Mouse (Mus musculus): Measurements from ENCODE around the gene Prpsap2. TPM values are rescaled to one million over a fixed set of nuclear protein-coding genes. Genes with fewer than 3 reads are reported as not detected.

Gene Prpsap2
- polyA plus RNA-seq (2017; shearing (Covaris generic)) = 25.9 TPM

DNA sequence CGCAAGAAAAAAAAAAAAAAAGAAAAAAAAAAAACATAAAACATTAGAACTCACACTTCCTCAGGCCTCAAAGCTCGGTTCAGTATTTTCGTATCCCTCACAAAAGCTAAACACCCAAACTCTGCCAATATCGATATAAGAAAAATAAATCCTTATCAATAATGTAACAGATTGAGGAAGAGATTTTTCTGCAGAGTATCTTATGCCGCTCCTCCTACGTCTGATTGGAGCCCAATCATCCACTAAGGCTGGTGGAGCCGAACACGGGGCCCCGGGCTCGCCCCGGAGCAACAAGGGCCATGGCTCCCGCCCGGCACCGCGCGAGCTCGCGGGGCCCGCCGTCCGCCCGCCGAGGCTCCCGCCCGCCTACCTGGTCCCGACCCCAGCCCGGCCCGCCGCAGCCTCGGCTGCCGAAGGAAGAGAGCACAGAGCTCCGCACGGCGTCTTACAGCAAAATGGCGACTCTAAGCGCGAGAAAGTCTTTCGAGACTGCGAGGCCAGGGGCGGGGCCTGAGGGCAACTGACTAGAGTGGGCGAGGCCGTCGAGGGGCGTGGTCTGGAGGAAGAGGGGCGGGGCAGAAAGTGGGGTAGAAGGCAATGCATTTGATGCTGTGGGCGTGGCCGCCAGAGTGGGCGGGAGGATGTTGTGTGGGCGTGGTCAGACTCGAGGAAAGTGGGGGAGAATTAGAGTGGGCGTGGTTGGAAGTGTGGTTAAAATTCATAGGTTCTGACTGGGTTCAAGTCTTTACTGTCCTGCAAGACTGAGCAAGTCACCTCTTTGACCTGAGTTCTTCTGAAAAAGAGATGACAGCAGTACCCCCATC is at the start of gene Prpsap2:
Gene Prpsap2 (minus strand): TSS at position 505 of the 824 bp plus-strand sequence.

DNA sequence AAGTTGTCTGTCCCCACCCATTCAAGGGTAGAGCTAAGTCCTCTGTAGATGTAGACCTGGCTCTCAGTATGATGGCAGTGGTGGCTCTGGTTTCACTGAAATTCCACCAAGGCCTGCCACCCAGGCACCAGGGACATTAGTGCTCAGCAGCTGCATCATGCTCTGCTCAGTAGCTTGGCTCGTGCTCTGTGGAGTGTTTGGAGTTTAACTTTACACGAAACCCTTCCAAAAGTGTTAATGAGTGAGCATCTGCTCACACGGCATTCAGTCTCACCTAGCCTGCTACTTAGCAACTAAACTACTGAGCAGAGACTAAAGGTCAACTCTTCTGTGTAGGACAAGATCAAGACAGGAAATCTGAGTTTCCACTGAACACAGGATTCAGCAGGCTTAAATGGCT is 41.3 kb downstream of the Prpsap2 start, which contains the start of gene Slc5a10:
Gene Slc5a10 (minus strand): TSS at position 191 of the 400 bp plus-strand sequence.

DNA sequence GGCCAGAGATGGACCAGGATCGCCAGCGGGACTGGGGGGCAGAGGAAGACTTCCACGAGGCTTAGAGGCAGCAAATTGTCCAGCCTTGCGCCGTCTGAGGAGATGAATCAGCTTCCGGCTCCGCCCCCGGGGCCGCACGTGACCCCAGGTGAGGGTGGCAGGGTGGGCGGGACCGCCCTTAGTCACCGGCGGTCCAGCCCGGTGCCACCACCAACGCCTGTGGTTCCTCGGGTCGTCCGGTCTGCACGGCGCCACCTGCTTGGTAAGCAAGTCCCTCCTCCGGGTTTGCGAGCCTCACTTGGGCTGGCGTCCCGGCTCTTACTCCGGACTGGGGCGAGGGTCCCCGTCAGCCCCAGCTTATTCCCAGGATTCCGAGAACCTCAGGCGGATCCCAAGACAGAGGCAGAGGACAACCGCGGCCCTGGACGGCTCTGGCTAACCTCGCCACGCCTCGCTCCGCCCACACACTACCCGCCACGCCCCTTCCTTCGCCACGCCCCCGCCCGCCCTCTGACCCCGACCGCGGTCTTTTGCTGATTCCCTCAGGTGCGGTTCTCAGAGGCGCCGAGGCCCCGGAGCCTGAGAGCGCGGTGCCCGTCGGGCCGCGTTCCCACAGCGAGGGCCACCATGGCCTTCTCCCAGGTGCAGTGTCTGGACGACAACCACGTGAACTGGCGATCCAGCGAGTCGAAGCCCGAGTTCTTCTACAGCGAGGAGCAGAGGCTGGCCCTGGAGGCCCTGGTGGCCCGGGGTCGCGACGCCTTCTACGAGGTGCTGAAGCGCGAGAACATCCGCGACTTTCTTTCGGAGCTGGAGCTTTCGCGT is 77.8 kb downstream of the Prpsap2 start, which contains the start of gene Fam83g:
Gene Fam83g (plus strand): TSS at position 185 of the 825 bp plus-strand sequence.

Other genes starting within 250 kb of the Prpsap2 start
- gene Epn2, start 182.4 kb downstream of the Prpsap2 start, polyA plus RNA-seq (2017; shearing (Covaris generic)) = 0.14 TPM
- 220 TPM for gene Grap, start 108.8 kb downstream of the Prpsap2 start, polyA plus RNA-seq (2017; shearing (Covaris generic))
- not detected for gene Fam83g, start 78.0 kb downstream of the Prpsap2 start, polyA plus RNA-seq (2017; shearing (Covaris generic))
- gene Slc5a10, start 41.3 kb downstream of the Prpsap2 start, polyA plus RNA-seq (2017; shearing (Covaris generic)) = not detected
- 32.4 TPM for gene Ulk2, start 93.0 kb upstream of the Prpsap2 start, polyA plus RNA-seq (2017; shearing (Covaris generic))
- 61.3 TPM for gene Akap10, start 168.2 kb upstream of the Prpsap2 start, polyA plus RNA-seq (2017; shearing (Covaris generic))
- gene Specc1, start 194.7 kb upstream of the Prpsap2 start, polyA plus RNA-seq (2017; shearing (Covaris generic)) = 0.25 TPM